Mouse (Mus musculus): ENCODE data around the gene Fnbp1. TPM values are rescaled to one million over a fixed set of nuclear protein-coding genes. Genes with fewer than 3 reads are reported as not detected.
A peak's percentile ranks its signal among the peaks of the same experiment; 100 is the strongest.

Fnbp1 gene
- polyA plus RNA-seq, 1 experiment from 2014 or later, result 17.3 TPM

- ATAC-seq (replicated peaks; ENCODE audit: low FRiP score) (no peak), DNase-seq (ENCODE audit: low spot score) (no peak)
Measured at GRCm38 (mm10) chr2:31087663-31088661, 53.8 kb downstream of the Fnbp1 start.

GRCm38 (mm10) chr2:31087085-31087484 is 54.7 kb downstream of the Fnbp1 start:
- H3K4me1 ChIP-seq (replicated peaks; ENCODE audit: control insufficient read depth, insufficient read depth, low read length), result peaks cover 13% of the 10 kb centered on the region

More at GRCm38 (mm10) chr2:31087663-31088661, 53.8 kb downstream of the Fnbp1 start:
- Histone ChIP-seq H3K4me3 (ENCODE audit: low read depth, low read length) (no peak overlapping the region), H3K9me3 (ENCODE audit: control insufficient read depth, low read length) (no peaks in the 10 kb centered on the region), H3K27ac (ENCODE audit: low read depth, low read length) (peak overlapping the region; percentile 31), H3K27me3 (ENCODE audit: control insufficient read depth, insufficient read depth, low read length) (no peaks in the 10 kb centered on the region), H3K4me2 (ENCODE audit: low read depth, low read length, severe bottlenecking) (no peak overlapping the region), H3K9ac (ENCODE audit: low read length) (no peak overlapping the region), H3K36me3 (ENCODE audit: control insufficient read depth, insufficient read depth, low read length) (peaks cover 2% of the 10 kb centered on the region), H3K4me1 (replicated peaks; ENCODE audit: control insufficient read depth, insufficient read depth, low read length) (peaks cover 13% of the 10 kb centered on the region)
- WGBS, result 36% methylated on average over 11 of the region's 11 CpGs

GRCm38 (mm10) chr2:31086543-31086942 is 55.3 kb downstream of the Fnbp1 start:
- DNase-seq (ENCODE audit: low spot score), result no peak
- ATAC-seq (replicated peaks; ENCODE audit: low FRiP score), result no peak
- Histone ChIP-seq H3K9me3 (ENCODE audit: control insufficient read depth, low read length) (no peaks in the 10 kb centered on the region), H3K9ac (ENCODE audit: low read length) (no peak overlapping the region), H3K4me3 (ENCODE audit: low read depth, low read length) (no peak overlapping the region), H3K4me1 (replicated peaks; ENCODE audit: control insufficient read depth, insufficient read depth, low read length) (peaks cover 13% of the 10 kb centered on the region), H3K4me2 (ENCODE audit: low read depth, low read length, severe bottlenecking) (no peak overlapping the region), H3K27ac (ENCODE audit: low read depth, low read length) (no peak overlapping the region), H3K36me3 (ENCODE audit: control insufficient read depth, insufficient read depth, low read length) (peaks cover 2% of the 10 kb centered on the region), H3K27me3 (ENCODE audit: control insufficient read depth, insufficient read depth, low read length) (no peaks in the 10 kb centered on the region)

More at GRCm38 (mm10) chr2:31087085-31087484, 54.7 kb downstream of the Fnbp1 start:
- DNase-seq (ENCODE audit: low spot score) (no peak), ATAC-seq (replicated peaks; ENCODE audit: low FRiP score) (no peak)
- H3K27ac ChIP-seq (ENCODE audit: low read depth, low read length), result no peak overlapping the region
- no peak overlapping the region for H3K4me3 ChIP-seq (ENCODE audit: low read depth, low read length)
- WGBS, result 65% methylated on average over 5 of the region's 5 CpGs
- H3K9me3 ChIP-seq (ENCODE audit: control insufficient read depth, low read length), result no peaks in the 10 kb centered on the region
- H3K9ac ChIP-seq (ENCODE audit: low read length), result no peak overlapping the region
- H3K27me3 ChIP-seq (ENCODE audit: control insufficient read depth, insufficient read depth, low read length), result no peaks in the 10 kb centered on the region
- no peak overlapping the region for H3K4me2 ChIP-seq (ENCODE audit: low read depth, low read length, severe bottlenecking)
- peaks cover 2% of the 10 kb centered on the region for H3K36me3 ChIP-seq (ENCODE audit: control insufficient read depth, insufficient read depth, low read length)

- H3K36me3 ChIP-seq (ENCODE audit: control insufficient read depth, insufficient read depth, low read length), result peaks cover 2% of the 10 kb centered on the region
- H3K4me2 ChIP-seq (ENCODE audit: low read depth, low read length, severe bottlenecking), result no peak overlapping the region
- H3K9me3 ChIP-seq (ENCODE audit: control insufficient read depth, low read length), result no peaks in the 10 kb centered on the region
- no peak overlapping the region for H3K4me3 ChIP-seq (ENCODE audit: low read depth, low read length)
- H3K27me3 ChIP-seq (ENCODE audit: control insufficient read depth, insufficient read depth, low read length), result no peaks in the 10 kb centered on the region
- H3K4me1 ChIP-seq (replicated peaks; ENCODE audit: control insufficient read depth, insufficient read depth, low read length), result peaks cover 9% of the 10 kb centered on the region
- ATAC-seq (replicated peaks; ENCODE audit: low FRiP score) (no peak), DNase-seq (ENCODE audit: low spot score) (no peak)
- 93% methylated on average over 9 of the region's 9 CpGs for WGBS
- H3K9ac ChIP-seq (ENCODE audit: low read length), result no peak overlapping the region
- H3K27ac ChIP-seq (ENCODE audit: low read depth, low read length), result no peak overlapping the region
Measured at GRCm38 (mm10) chr2:31084169-31084850, 57.5 kb downstream of the Fnbp1 start.

- no peak overlapping the region for H3K9ac ChIP-seq (ENCODE audit: low read length)
- ATAC-seq (replicated peaks; ENCODE audit: low FRiP score) (no peak), DNase-seq (ENCODE audit: low spot score) (no peak)
- WGBS, result 96% methylated on average over 8 of the region's 8 CpGs
- H3K9me3 ChIP-seq (ENCODE audit: control insufficient read depth, low read length), result no peaks in the 10 kb centered on the region
- H3K36me3 ChIP-seq (ENCODE audit: control insufficient read depth, insufficient read depth, low read length), result peaks cover 2% of the 10 kb centered on the region
- no peak overlapping the region for H3K4me2 ChIP-seq (ENCODE audit: low read depth, low read length, severe bottlenecking)
- H3K27ac ChIP-seq (ENCODE audit: low read depth, low read length), result no peak overlapping the region
- H3K4me1 ChIP-seq (replicated peaks; ENCODE audit: control insufficient read depth, insufficient read depth, low read length), result peaks cover 5% of the 10 kb centered on the region
- no peak overlapping the region for H3K4me3 ChIP-seq (ENCODE audit: low read depth, low read length)
- H3K27me3 ChIP-seq (ENCODE audit: control insufficient read depth, insufficient read depth, low read length), result no peaks in the 10 kb centered on the region
Measured at GRCm38 (mm10) chr2:31083372-31083771, 58.4 kb downstream of the Fnbp1 start.

- ATAC-seq (replicated peaks; ENCODE audit: low FRiP score) (no peak), DNase-seq (ENCODE audit: low spot score) (no peak)
- Histone ChIP-seq H3K4me2 (ENCODE audit: low read depth, low read length, severe bottlenecking) (no peak overlapping the region), H3K4me1 (replicated peaks; ENCODE audit: control insufficient read depth, insufficient read depth, low read length) (no peaks in the 10 kb centered on the region), H3K36me3 (ENCODE audit: control insufficient read depth, insufficient read depth, low read length) (peaks cover 2% of the 10 kb centered on the region), H3K9me3 (ENCODE audit: control insufficient read depth, low read length) (no peaks in the 10 kb centered on the region), H3K4me3 (ENCODE audit: low read depth, low read length) (no peak overlapping the region), H3K27me3 (ENCODE audit: control insufficient read depth, insufficient read depth, low read length) (no peaks in the 10 kb centered on the region), H3K27ac (ENCODE audit: low read depth, low read length) (no peak overlapping the region), H3K9ac (ENCODE audit: low read length) (no peak overlapping the region)
- 95% methylated on average over 17 of the region's 17 CpGs for WGBS
Measured at GRCm38 (mm10) chr2:31082639-31083038, 59.2 kb downstream of the Fnbp1 start.

GRCm38 (mm10) chr2:31081349-31081748 is 60.5 kb downstream of the Fnbp1 start:
- Histone ChIP-seq H3K27me3 (ENCODE audit: control insufficient read depth, insufficient read depth, low read length) (no peaks in the 10 kb centered on the region), H3K9me3 (ENCODE audit: control insufficient read depth, low read length) (no peaks in the 10 kb centered on the region), H3K9ac (ENCODE audit: low read length) (no peak overlapping the region), H3K36me3 (ENCODE audit: control insufficient read depth, insufficient read depth, low read length) (peaks cover 2% of the 10 kb centered on the region), H3K27ac (ENCODE audit: low read depth, low read length) (no peak overlapping the region), H3K4me3 (ENCODE audit: low read depth, low read length) (no peak overlapping the region), H3K4me2 (ENCODE audit: low read depth, low read length, severe bottlenecking) (no peak overlapping the region), H3K4me1 (replicated peaks; ENCODE audit: control insufficient read depth, insufficient read depth, low read length) (no peaks in the 10 kb centered on the region)
- ATAC-seq (replicated peaks; ENCODE audit: low FRiP score), result no peak
- WGBS, result 77% methylated on average over 4 of the region's 4 CpGs
- DNase-seq (ENCODE audit: low spot score), result no peak

- H3K36me3 ChIP-seq (ENCODE audit: control insufficient read depth, insufficient read depth, low read length), result peaks cover 1% of the 10 kb centered on the region
- no peaks in the 10 kb centered on the region for H3K4me1 ChIP-seq (replicated peaks; ENCODE audit: control insufficient read depth, insufficient read depth, low read length)
- no peak overlapping the region for H3K4me3 ChIP-seq (ENCODE audit: low read depth, low read length)
- no peak for ATAC-seq (replicated peaks; ENCODE audit: low FRiP score)
- no peak for DNase-seq (ENCODE audit: low spot score)
- no peak overlapping the region for H3K4me2 ChIP-seq (ENCODE audit: low read depth, low read length, severe bottlenecking)
- WGBS, result 86% methylated on average over 6 of the region's 6 CpGs
- H3K9me3 ChIP-seq (ENCODE audit: control insufficient read depth, low read length), result no peaks in the 10 kb centered on the region
- no peak overlapping the region for H3K9ac ChIP-seq (ENCODE audit: low read length)
- H3K27ac ChIP-seq (ENCODE audit: low read depth, low read length), result no peak overlapping the region
- no peaks in the 10 kb centered on the region for H3K27me3 ChIP-seq (ENCODE audit: control insufficient read depth, insufficient read depth, low read length)
Measured at GRCm38 (mm10) chr2:31079117-31079516, 62.7 kb downstream of the Fnbp1 start.

All from forebrain, embryonic 11.5 days (tissue).